In genomic region chr12:37057411-37057810, GRCm38 (mm10) we compare ENCODE assay signal across 21 mouse cellular contexts. TPM values are rescaled to one million over a fixed set of nuclear protein-coding genes. Genes with fewer than 3 reads are reported as not detected.
"Had no signal": no experiment of that assay in that cellular context is flagged by ENCODE, and none has a peak within 500 bp of the region (broad histone marks: within the 10 kb centered on the region; RNA-seq: fewer than 3 reads in every experiment).

No protein-coding gene starts in this region.

- ATAC-seq: midbrain, embryonic 16.5 days had no signal

- DNase-seq: lung, adult 18-20 months; lung, embryonic 14.5 days; lung, postnatal 10 days; lung, postnatal 4 days; midbrain, embryonic 14.5 days; retina, postnatal 1 day; right cerebral cortex, adult 18-20 months; right cerebral cortex, postnatal 25 days; right cerebral cortex, postnatal 4 days; spleen, adult 18-20 months; thymus, adult 18-20 months; thymus, postnatal 14 days; thymus, postnatal 36 days had no signal

- H3K4me3 ChIP-seq: midbrain, embryonic 10.5 days; midbrain, embryonic 12.5 days; myocyte; neural tube, embryonic 13.5 days; neural tube, embryonic 15.5 days had no signal

- H3K4me1 ChIP-seq: midbrain, embryonic 10.5 days; neural tube, embryonic 13.5 days; neural tube, embryonic 15.5 days had no signal

- H3K9ac ChIP-seq: lung, embryonic 14.5 days; midbrain, embryonic 12.5 days; neural tube, embryonic 13.5 days; neural tube, embryonic 15.5 days had no signal

- H3K27ac ChIP-seq: midbrain, embryonic 10.5 days; midbrain, embryonic 12.5 days; neural tube, embryonic 13.5 days; neural tube, embryonic 15.5 days had no signal

- H3K36me3 ChIP-seq: midbrain, embryonic 10.5 days; midbrain, embryonic 12.5 days; neural tube, embryonic 13.5 days; neural tube, embryonic 15.5 days had no signal

- H3K9me3 ChIP-seq: midbrain, embryonic 10.5 days; midbrain, embryonic 12.5 days; neural tube, embryonic 13.5 days; neural tube, embryonic 15.5 days had no signal

- H3K4me2 ChIP-seq: lung, embryonic 14.5 days; midbrain, embryonic 12.5 days; neural tube, embryonic 13.5 days; neural tube, embryonic 15.5 days had no signal

- H3K27me3 ChIP-seq: midbrain, embryonic 12.5 days; neural tube, embryonic 13.5 days; neural tube, embryonic 15.5 days had no signal

RNA-seq across cellular contexts. Expression of gene Meox2, which starts 50.9 kb away (rescaled TPM):
- total RNA-seq: megakaryocyte, adult 5-6 weeks; megakaryocyte-erythroid progenitor cell, adult 5-6 weeks had no signal
